Mouse (Mus musculus): ENCODE measurements around the gene Ets1. TPM values are rescaled to one million over a fixed set of nuclear protein-coding genes. Genes with fewer than 3 reads are reported as not detected.

Ets1 gene
- polyA plus RNA-seq, 1 experiment: 0.06 TPM

- Histone ChIP-seq H3K9me3 (ENCODE audit: control insufficient read depth, low read length) (no peaks in the 10 kb centered on the region), H3K36me3 (ENCODE audit: control insufficient read depth) (no peaks in the 10 kb centered on the region), H3K4me1 (ENCODE audit: control insufficient read depth) (peaks cover 3% of the 10 kb centered on the region), H3K27me3 (ENCODE audit: control insufficient read depth) (no peaks in the 10 kb centered on the region), H3K4me3 (replicated peaks) (no peak overlapping the region)
- TF ChIP-seq TAL1 (IDR thresholded peaks at IDR 0.05; ENCODE audit: low read length) (no peak), GATA1 (IDR thresholded peaks at IDR 0.05; ENCODE audit: low read length) (no peak)
Measured at GRCm38 (mm10) chr9:32728306-32728705, 92.3 kb downstream of the Ets1 start.

GRCm38 (mm10) chr9:32728806-32729205 lies 92.8 kb downstream of the Ets1 start:
- Histone ChIP-seq H3K27me3 (ENCODE audit: control insufficient read depth) (no peaks in the 10 kb centered on the region), H3K4me1 (ENCODE audit: control insufficient read depth) (peaks cover 3% of the 10 kb centered on the region), H3K4me3 (replicated peaks) (no peak overlapping the region), H3K9me3 (ENCODE audit: control insufficient read depth, low read length) (no peaks in the 10 kb centered on the region), H3K36me3 (ENCODE audit: control insufficient read depth) (no peaks in the 10 kb centered on the region)
- no peak for TF ChIP-seq GATA1 (IDR thresholded peaks at IDR 0.05; ENCODE audit: low read length)
- TF ChIP-seq TAL1 (IDR thresholded peaks at IDR 0.05; ENCODE audit: low read length): no peak

- Histone ChIP-seq H3K4me3 (replicated peaks) (no peak overlapping the region), H3K9me3 (ENCODE audit: control insufficient read depth, low read length) (no peaks in the 10 kb centered on the region), H3K4me1 (ENCODE audit: control insufficient read depth) (peaks cover 3% of the 10 kb centered on the region), H3K27me3 (ENCODE audit: control insufficient read depth) (no peaks in the 10 kb centered on the region), H3K36me3 (ENCODE audit: control insufficient read depth) (no peaks in the 10 kb centered on the region)
- TF ChIP-seq TAL1 (IDR thresholded peaks at IDR 0.05; ENCODE audit: low read length) (no peak), GATA1 (IDR thresholded peaks at IDR 0.05; ENCODE audit: low read length) (no peak)
Measured at GRCm38 (mm10) chr9:32729207-32729606, 93.2 kb downstream of the Ets1 start.

GRCm38 (mm10) chr9:32730001-32730655 lies 94.1 kb downstream of the Ets1 start:
- TF ChIP-seq TAL1 (IDR thresholded peaks at IDR 0.05; ENCODE audit: low read length) (no peak), GATA1 (IDR thresholded peaks at IDR 0.05; ENCODE audit: low read length) (no peak)
- H3K4me3 ChIP-seq (replicated peaks): no peak overlapping the region
- no peaks in the 10 kb centered on the region for H3K9me3 ChIP-seq (ENCODE audit: control insufficient read depth, low read length)
- H3K36me3 ChIP-seq (ENCODE audit: control insufficient read depth): no peaks in the 10 kb centered on the region
- H3K27me3 ChIP-seq (ENCODE audit: control insufficient read depth): no peaks in the 10 kb centered on the region
- H3K4me1 ChIP-seq (ENCODE audit: control insufficient read depth): peaks cover 3% of the 10 kb centered on the region

GRCm38 (mm10) chr9:32730656-32731590 lies 94.9 kb downstream of the Ets1 start:
- Histone ChIP-seq H3K9me3 (ENCODE audit: control insufficient read depth, low read length) (no peaks in the 10 kb centered on the region), H3K4me1 (ENCODE audit: control insufficient read depth) (peaks cover 3% of the 10 kb centered on the region), H3K27me3 (ENCODE audit: control insufficient read depth) (no peaks in the 10 kb centered on the region), H3K4me3 (replicated peaks) (no peak overlapping the region), H3K36me3 (ENCODE audit: control insufficient read depth) (no peaks in the 10 kb centered on the region)
- TF ChIP-seq TAL1 (IDR thresholded peaks at IDR 0.05; ENCODE audit: low read length): no peak
- no peak for TF ChIP-seq GATA1 (IDR thresholded peaks at IDR 0.05; ENCODE audit: low read length)

GRCm38 (mm10) chr9:32731787-32732186 lies 95.8 kb downstream of the Ets1 start:
- peaks cover 3% of the 10 kb centered on the region for H3K4me1 ChIP-seq (ENCODE audit: control insufficient read depth)
- H3K4me3 ChIP-seq (replicated peaks): no peak overlapping the region
- TF ChIP-seq GATA1 (IDR thresholded peaks at IDR 0.05; ENCODE audit: low read length) (no peak), TAL1 (IDR thresholded peaks at IDR 0.05; ENCODE audit: low read length) (no peak)
- H3K27me3 ChIP-seq (ENCODE audit: control insufficient read depth): no peaks in the 10 kb centered on the region
- H3K36me3 ChIP-seq (ENCODE audit: control insufficient read depth): no peaks in the 10 kb centered on the region
- H3K9me3 ChIP-seq (ENCODE audit: control insufficient read depth, low read length): no peaks in the 10 kb centered on the region

GRCm38 (mm10) chr9:32735071-32735470 lies 99.0 kb downstream of the Ets1 start:
- H3K27me3 ChIP-seq (ENCODE audit: control insufficient read depth): no peaks in the 10 kb centered on the region
- no peak overlapping the region for H3K4me3 ChIP-seq (replicated peaks)
- H3K9me3 ChIP-seq (ENCODE audit: control insufficient read depth, low read length): no peaks in the 10 kb centered on the region
- peaks cover 3% of the 10 kb centered on the region for H3K4me1 ChIP-seq (ENCODE audit: control insufficient read depth)
- no peak for TF ChIP-seq TAL1 (IDR thresholded peaks at IDR 0.05; ENCODE audit: low read length)
- no peak for TF ChIP-seq GATA1 (IDR thresholded peaks at IDR 0.05; ENCODE audit: low read length)
- no peaks in the 10 kb centered on the region for H3K36me3 ChIP-seq (ENCODE audit: control insufficient read depth)

- H3K27me3 ChIP-seq (ENCODE audit: control insufficient read depth): no peaks in the 10 kb centered on the region
- peaks cover 3% of the 10 kb centered on the region for H3K4me1 ChIP-seq (ENCODE audit: control insufficient read depth)
- H3K9me3 ChIP-seq (ENCODE audit: control insufficient read depth, low read length): no peaks in the 10 kb centered on the region
- no peak overlapping the region for H3K4me3 ChIP-seq (replicated peaks)
- H3K36me3 ChIP-seq (ENCODE audit: control insufficient read depth): no peaks in the 10 kb centered on the region
- TF ChIP-seq GATA1 (IDR thresholded peaks at IDR 0.05; ENCODE audit: low read length) (no peak), TAL1 (IDR thresholded peaks at IDR 0.05; ENCODE audit: low read length) (no peak)
Measured at GRCm38 (mm10) chr9:32736051-32736450, 100.0 kb downstream of the Ets1 start.

- H3K9me3 ChIP-seq (ENCODE audit: control insufficient read depth, low read length): no peaks in the 10 kb centered on the region
- no peaks in the 10 kb centered on the region for H3K27me3 ChIP-seq (ENCODE audit: control insufficient read depth)
- no peak for TF ChIP-seq TAL1 (IDR thresholded peaks at IDR 0.05; ENCODE audit: low read length)
- no peak for TF ChIP-seq GATA1 (IDR thresholded peaks at IDR 0.05; ENCODE audit: low read length)
- no peaks in the 10 kb centered on the region for H3K36me3 ChIP-seq (ENCODE audit: control insufficient read depth)
- H3K4me1 ChIP-seq (ENCODE audit: control insufficient read depth): no peaks in the 10 kb centered on the region
- H3K4me3 ChIP-seq (replicated peaks): no peak overlapping the region
Measured at GRCm38 (mm10) chr9:32739988-32740387, 104.0 kb downstream of the Ets1 start.
